ENCODE assay signal across 22 mouse cellular contexts in genomic region chr16:44658306-44658705, GRCm38 (mm10).
A peak's percentile ranks its signal among the peaks of the same experiment; 100 is the strongest.
DNase-seq lines count a peak whose midpoint lies in the region; ATAC-seq lines count a peak whose summit lies in the region.
"Had no signal": no experiment of that assay in that cellular context is flagged by ENCODE, and none has a peak within 500 bp of the region (broad histone marks: within the 10 kb centered on the region; RNA-seq: fewer than 3 reads in every experiment).

No protein-coding gene starts in this region.

- no peak overlapping the region for H3K9ac ChIP-seq in embryonic facial prominence, embryonic 14.5 days (ENCODE audit: low read depth, low read length)
- no peak overlapping the region for H3K9ac ChIP-seq in midbrain, embryonic 11.5 days (ENCODE audit: low read length)
- no peak overlapping the region for H3K9ac ChIP-seq in midbrain, embryonic 13.5 days (replicated peaks)
- H3K9ac ChIP-seq: hindbrain, embryonic 14.5 days; limb, embryonic 15.5 days had no signal

- 0 out of 2 replicates have a peak, but pooled peaks cover 5% of the 10 kb centered on the region for H3K4me1 ChIP-seq in embryonic facial prominence, embryonic 14.5 days (ENCODE audit: control insufficient read depth, insufficient read depth, low read length)
- peaks cover 25% of the 10 kb centered on the region for H3K4me1 ChIP-seq in embryonic facial prominence, embryonic 10.5 days
- H3K4me1 ChIP-seq in midbrain, embryonic 11.5 days (ENCODE audit: control insufficient read depth, insufficient read depth, low read length), result peaks cover 19% of the 10 kb centered on the region
- peaks cover 24% of the 10 kb centered on the region for H3K4me1 ChIP-seq in midbrain, embryonic 13.5 days (replicated peaks)
- H3K4me1 ChIP-seq: heart, embryonic 10.5 days had no signal

- H3K9me3 ChIP-seq in embryonic facial prominence, embryonic 14.5 days (ENCODE audit: control insufficient read depth, low read length), result no peaks in the 10 kb centered on the region
- no peaks in the 10 kb centered on the region for H3K9me3 ChIP-seq in embryonic facial prominence, embryonic 10.5 days
- no peaks in the 10 kb centered on the region for H3K9me3 ChIP-seq in midbrain, embryonic 11.5 days (ENCODE audit: control insufficient read depth, low read length)
- H3K9me3 ChIP-seq in midbrain, embryonic 13.5 days, result no peaks in the 10 kb centered on the region
- H3K9me3 ChIP-seq: heart, embryonic 10.5 days; limb, embryonic 15.5 days had no signal

- H3K4me3 ChIP-seq in embryonic facial prominence, embryonic 14.5 days (ENCODE audit: low read depth, low read length), result no peak overlapping the region
- no peak overlapping the region for H3K4me3 ChIP-seq in embryonic facial prominence, embryonic 10.5 days
- H3K4me3 ChIP-seq in midbrain, embryonic 11.5 days (ENCODE audit: low read depth, low read length), result no peak overlapping the region
- no peak overlapping the region for H3K4me3 ChIP-seq in midbrain, embryonic 13.5 days (replicated peaks)
- H3K4me3 ChIP-seq: gastrocnemius, adult 2 months; heart, embryonic 10.5 days; left cerebral cortex, adult 2 months; limb, embryonic 15.5 days; midbrain, embryonic 10.5 days had no signal

- WGBS in embryonic facial prominence, embryonic 14.5 days, result 38% methylated on average over 8 of the region's 8 CpGs
- WGBS in embryonic facial prominence, embryonic 10.5 days, result 35% methylated on average over 8 of the region's 8 CpGs
- WGBS in midbrain, embryonic 11.5 days, result 73% methylated on average over 8 of the region's 8 CpGs
- 69% methylated on average over 8 of the region's 8 CpGs for WGBS in midbrain, embryonic 13.5 days

- H3K4me2 ChIP-seq in embryonic facial prominence, embryonic 14.5 days (ENCODE audit: low read depth, low read length), result no peak overlapping the region
- H3K4me2 ChIP-seq in midbrain, embryonic 11.5 days, result no peak overlapping the region
- H3K4me2 ChIP-seq in midbrain, embryonic 13.5 days (replicated peaks), result no peak overlapping the region
- H3K4me2 ChIP-seq: hindbrain, embryonic 14.5 days; limb, embryonic 15.5 days had no signal

- H3K27ac ChIP-seq in embryonic facial prominence, embryonic 14.5 days (replicated peaks; ENCODE audit: low read depth, low read length), result no peak overlapping the region
- no peak overlapping the region for H3K27ac ChIP-seq in embryonic facial prominence, embryonic 10.5 days (replicated peaks)
- H3K27ac ChIP-seq in midbrain, embryonic 11.5 days (ENCODE audit: low read depth, low read length), result no peak overlapping the region
- no peak overlapping the region for H3K27ac ChIP-seq in midbrain, embryonic 13.5 days
- H3K27ac ChIP-seq: gastrocnemius, adult 2 months; heart, embryonic 10.5 days; hindbrain, embryonic 14.5 days; left cerebral cortex, adult 2 months; limb, embryonic 15.5 days had no signal

- ATAC-seq in embryonic facial prominence, embryonic 14.5 days (ENCODE audit: low read depth), result no peak
- no peak for ATAC-seq in midbrain, embryonic 11.5 days (ENCODE audit: low FRiP score)
- ATAC-seq in midbrain, embryonic 13.5 days, result no peak
- ATAC-seq: CD4-positive, CD25-positive, alpha-beta regulatory T cell, adult 4 months; inflammation-experienced regulatory T-cells, adult 6 months had no signal

- H3K27me3 ChIP-seq in embryonic facial prominence, embryonic 14.5 days (replicated peaks; ENCODE audit: control insufficient read depth, insufficient read depth, low read length), result no peaks in the 10 kb centered on the region
- H3K27me3 ChIP-seq in embryonic facial prominence, embryonic 10.5 days (replicated peaks; ENCODE audit: low read depth, poor library complexity, severe bottlenecking), result peaks cover 6% of the 10 kb centered on the region; the same call in 1 of the 2 replicates
- no peaks in the 10 kb centered on the region for H3K27me3 ChIP-seq in midbrain, embryonic 11.5 days (ENCODE audit: control insufficient read depth, insufficient read depth, low read length)
- H3K27me3 ChIP-seq in midbrain, embryonic 13.5 days, result peaks cover 3% of the 10 kb centered on the region; the same call in 1 of the 2 replicates
- H3K27me3 ChIP-seq: limb, embryonic 15.5 days had no signal

- peak; percentile 22 for DNase-seq in embryonic facial prominence, embryonic 14.5 days (ENCODE audit: low spot score)
- DNase-seq in embryonic facial prominence, embryonic 10.5 days (ENCODE audit: low spot score), result no peak
- peak; percentile 85 for DNase-seq in midbrain, embryonic 11.5 days (ENCODE audit: low spot score, missing footprints)
- peak; percentile 16 to 33 for DNase-seq in kidney, adult 8-10 months
- peak; percentile 38 to 61 for DNase-seq in kidney, postnatal 25 days
- no peak for DNase-seq in urinary bladder, postnatal 36 days (ENCODE audit: low spot score in 2 of 2)
- DNase-seq in urinary bladder, adult 18-20 months (ENCODE audit: low spot score in 2 of 2), result no peak
- DNase-seq: cerebellum, adult 8-10 months; gastrocnemius, adult 2 months; heart, postnatal 4 days; left cerebral cortex, postnatal 4 days; lung, postnatal 4 days; retina, postnatal 1 day; thymus, postnatal 25 days had no signal

- no peaks in the 10 kb centered on the region for H3K36me3 ChIP-seq in embryonic facial prominence, embryonic 14.5 days (ENCODE audit: control insufficient read depth, insufficient read depth, low read length)
- no peaks in the 10 kb centered on the region for H3K36me3 ChIP-seq in embryonic facial prominence, embryonic 10.5 days (replicated peaks)
- no peaks in the 10 kb centered on the region for H3K36me3 ChIP-seq in midbrain, embryonic 11.5 days (ENCODE audit: control insufficient read depth, insufficient read depth, low read length)
- no peaks in the 10 kb centered on the region for H3K36me3 ChIP-seq in midbrain, embryonic 13.5 days
- H3K36me3 ChIP-seq: heart, embryonic 10.5 days; limb, embryonic 15.5 days; midbrain, embryonic 10.5 days had no signal

Comparison
In these comparisons a context has a peak if more than half of its experiments do, and no peak if none do; other contexts are left out.
1. DNase-seq: peak in embryonic facial prominence, embryonic 14.5 days (single experiment), midbrain, embryonic 11.5 days (single experiment), kidney, adult 8-10 months (2 of 2) and kidney, postnatal 25 days (2 of 2); none in embryonic facial prominence, embryonic 10.5 days (single experiment), urinary bladder, postnatal 36 days (0 of 2) and urinary bladder, adult 18-20 months (0 of 2).